Mouse (Mus musculus) kidney, postnatal 4 days (tissue): ENCODE measurements around the gene Itpka.
"Not testable (repeated sequence)": the region's sequence is repeated elsewhere in the genome, so short reads cannot be mapped to it uniquely, and the experiment has no call there.

Experiments used
- DNase-seq, 2 experiments: peaks; one replicate each; pipeline ENCODE4 v3.0.0; 2021; ENCODE audit warnings: mixed read lengths in 2 of 2

Gene Itpka

DNA sequence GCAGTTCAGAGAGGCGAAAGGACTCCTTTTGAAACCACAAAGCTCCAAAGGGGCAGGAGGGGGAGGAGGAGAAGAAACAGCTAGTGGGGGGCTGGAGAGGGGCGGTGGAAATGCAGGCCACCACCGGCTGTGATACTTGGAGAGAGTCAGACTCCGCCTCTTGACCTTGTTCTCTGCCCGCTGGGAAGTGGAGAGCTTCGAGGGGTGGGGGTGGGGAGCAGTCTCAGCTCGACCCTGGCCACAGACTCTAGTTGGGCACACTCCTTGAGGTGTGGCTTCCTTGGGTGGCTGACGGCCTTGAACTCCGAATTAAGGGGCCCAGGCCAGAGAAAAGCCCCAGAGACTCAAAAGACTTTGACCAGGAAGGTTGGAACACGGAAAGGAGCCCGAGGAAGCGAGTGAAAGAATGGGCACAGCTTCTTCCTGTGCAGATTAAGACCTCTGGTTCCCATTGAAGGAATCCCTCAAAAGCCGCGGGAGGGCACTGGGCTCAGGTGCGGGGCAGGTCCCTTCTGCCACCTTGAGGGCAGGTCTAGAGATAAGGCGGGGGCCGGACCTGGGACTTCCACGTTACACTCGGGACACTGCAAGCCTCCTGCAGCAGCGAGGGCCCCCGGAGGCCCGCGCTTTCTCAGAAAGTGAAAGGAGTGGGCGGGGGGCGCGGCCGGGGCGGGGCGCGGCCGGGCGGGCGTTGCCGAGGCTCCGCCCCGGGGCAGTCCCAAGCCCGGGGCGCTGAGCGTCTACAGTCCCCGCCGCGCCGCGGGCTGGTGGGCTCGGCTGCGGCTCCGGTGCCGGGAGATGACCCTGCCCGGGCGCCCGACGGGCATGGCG, at the start of gene Itpka:
Gene Itpka, plus strand, starts transcription at position 757 of the 831 bp plus-strand sequence.
- DNase-seq: peak; percentile 73 to 82

DNA sequence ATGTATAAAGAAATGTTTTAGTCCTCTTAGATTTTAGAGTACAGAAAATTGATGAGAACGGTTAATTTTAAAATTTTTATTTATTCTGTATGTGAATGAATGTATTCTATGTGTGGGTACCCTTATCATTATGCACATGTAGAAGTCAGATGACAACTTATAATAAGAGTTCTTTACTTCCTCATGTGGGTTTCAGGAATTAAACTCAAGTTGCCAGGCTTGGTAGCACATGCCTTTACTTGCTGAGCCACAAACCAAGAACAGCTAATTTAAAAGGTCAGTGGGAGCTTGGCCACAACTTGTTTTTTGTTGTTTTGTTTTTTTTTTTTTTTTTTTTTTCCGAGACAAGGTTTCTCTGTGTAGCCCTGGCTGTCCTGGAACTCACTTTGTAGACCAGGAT, 47.3 kb upstream of the Itpka start:
- DNase-seq: no peak

DNA sequence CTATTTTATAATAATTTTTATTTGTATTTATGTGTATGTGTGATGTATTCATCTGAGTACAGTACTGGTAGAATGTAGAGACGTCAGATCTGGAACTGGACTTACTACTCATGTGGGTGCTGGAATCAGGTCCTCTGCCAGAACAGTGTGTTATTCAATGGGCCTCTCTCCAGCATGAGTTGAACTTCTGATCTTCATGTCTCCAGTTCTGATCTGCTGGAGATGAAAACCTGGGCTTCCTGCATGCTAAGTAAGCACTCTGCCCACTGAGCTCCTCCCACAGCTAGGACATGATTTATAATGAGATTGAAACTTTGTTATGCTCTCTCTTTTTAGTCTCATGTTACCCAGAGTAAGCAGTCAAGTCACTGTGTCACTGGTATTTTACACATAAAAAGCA, 46.0 kb upstream of the Itpka start:
- no peak for DNase-seq

DNA sequence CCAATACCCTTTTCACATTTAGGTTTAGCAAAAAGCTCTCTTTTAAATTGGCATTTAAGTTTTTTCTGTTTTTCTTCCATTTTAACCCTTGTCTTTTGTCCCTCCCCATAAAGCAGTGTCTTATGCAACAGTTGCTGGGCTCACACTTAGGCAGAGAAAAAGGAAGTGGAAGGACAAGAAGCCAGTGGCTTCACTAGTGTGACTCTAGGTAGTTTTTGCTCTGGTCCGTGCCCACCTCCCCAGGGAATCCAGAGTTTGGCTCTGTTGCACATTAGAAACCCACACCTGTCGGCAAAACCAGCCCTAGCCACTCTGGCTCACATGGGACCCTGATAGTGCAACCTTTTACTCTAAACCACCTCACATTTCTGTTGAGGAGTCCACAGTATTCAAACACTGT, 43.7 kb upstream of the Itpka start:
- no peak for DNase-seq

DNA sequence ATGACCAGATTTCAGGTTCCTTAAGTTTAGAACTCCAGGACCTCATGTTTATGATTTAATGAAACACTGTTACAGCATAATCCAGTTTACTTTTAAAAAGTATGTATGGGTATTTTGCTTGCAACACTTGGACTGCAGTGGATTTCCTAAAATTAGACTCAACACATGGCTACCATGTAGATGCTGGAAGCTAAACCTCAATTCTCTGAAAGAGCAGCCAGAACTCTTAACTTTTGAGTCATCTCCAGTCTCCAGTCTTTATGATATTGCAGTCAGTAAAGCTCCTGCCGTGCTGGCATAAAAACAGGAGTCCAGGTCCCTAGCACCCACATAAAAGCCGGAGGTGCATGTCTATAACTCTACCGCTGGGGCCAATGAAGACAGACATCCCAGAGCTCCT, 42.2 kb upstream of the Itpka start:
- no peak for DNase-seq

DNA sequence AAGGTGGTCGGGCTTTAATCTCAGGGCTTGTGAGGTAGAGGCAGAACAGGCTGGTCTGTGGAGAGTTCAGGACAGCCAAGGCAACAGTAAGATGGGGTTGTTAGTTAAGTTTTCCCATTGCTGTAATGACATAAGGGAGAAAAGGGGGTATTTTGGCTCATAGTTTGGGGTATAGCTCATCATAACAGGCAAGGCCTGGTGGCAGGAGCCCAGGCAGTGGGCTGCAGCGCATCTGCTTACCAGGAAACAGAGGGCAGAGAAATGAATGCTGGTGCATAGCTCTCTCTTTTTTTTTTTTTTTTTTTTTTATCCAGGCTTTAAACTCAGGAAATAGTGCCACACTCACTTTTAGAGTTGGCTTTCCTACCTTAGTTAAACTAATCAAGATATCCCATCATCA, 39.0 kb upstream of the Itpka start:
- no peak for DNase-seq

DNA sequence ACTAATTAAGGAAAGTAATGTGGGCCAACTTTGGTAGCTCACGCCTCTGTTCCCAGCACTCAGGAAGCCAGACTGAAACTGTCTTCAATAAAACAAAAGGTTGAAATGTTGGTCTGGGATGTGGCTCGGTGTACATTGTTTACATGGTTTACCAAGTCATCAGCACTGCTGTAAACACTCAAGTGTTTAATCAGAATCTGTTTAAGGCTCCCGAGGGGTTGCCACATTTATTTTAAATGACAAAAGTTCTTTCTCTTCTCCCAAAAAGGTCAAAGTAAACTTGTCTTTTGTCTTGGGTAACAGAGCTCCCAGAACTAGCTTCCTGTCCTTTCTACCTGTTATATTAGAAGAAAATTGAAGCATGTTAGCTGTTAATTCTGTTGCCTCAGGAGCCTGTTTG, 34.5 kb upstream of the Itpka start:
- no peak for DNase-seq

DNA sequence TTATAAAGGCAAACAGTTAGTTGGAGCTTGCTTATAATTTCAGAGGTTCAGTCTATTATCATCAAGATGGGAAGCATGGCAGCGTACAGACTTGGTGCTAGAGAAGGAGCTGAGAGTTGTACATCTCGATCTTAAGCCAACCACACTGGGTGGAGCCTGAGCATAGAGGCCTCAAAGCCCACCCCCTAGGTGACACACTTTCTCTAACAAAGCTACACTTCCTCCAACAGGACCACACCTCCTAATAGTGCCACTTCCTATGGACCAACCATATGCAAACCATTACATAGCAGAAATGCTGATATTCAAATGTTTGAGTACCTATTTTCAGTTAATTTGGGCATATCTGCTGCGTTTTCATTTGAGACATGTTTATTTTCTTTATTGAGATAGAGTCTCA, 32.1 kb upstream of the Itpka start:
- no peak for DNase-seq

DNA sequence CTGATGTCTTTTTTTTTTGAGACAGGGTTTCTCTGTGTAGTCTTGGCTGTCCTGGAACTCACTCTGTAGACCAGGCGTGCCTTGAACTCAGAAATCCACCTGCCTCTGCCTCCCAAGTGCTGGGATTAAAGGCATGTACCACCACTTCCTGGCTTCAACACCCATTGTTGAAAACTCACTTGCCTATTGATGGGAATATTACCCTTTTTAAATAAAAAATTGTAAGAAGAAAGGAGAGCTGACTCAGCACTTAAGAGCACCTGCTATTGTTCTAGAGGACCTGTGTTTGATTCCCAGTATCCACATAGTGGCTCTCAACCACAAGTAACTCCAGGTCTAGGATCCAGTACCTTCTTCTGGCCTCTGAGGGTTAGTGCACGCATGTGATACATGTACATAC, 26.3 kb upstream of the Itpka start:
- not testable (repeated sequence) for DNase-seq

DNA sequence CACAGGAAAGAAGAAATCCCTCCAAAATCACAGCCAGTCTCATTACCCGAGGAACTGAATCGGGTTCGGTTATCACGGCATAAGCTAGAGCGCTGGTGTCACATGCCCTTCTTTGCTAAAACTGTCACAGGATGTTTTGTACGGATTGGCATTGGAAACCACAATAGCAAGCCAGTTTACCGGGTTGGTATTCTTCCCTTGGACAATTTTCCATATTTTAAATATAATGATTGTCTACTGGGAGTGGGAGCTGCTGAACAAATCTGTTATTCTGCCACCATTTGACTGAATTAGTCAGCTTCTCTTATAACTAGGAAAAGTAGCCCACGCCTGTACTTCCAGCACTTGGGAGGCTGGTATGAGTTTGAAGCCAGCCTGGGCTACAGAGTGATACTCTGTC, 21.1 kb upstream of the Itpka start:
- no peak for DNase-seq

DNA sequence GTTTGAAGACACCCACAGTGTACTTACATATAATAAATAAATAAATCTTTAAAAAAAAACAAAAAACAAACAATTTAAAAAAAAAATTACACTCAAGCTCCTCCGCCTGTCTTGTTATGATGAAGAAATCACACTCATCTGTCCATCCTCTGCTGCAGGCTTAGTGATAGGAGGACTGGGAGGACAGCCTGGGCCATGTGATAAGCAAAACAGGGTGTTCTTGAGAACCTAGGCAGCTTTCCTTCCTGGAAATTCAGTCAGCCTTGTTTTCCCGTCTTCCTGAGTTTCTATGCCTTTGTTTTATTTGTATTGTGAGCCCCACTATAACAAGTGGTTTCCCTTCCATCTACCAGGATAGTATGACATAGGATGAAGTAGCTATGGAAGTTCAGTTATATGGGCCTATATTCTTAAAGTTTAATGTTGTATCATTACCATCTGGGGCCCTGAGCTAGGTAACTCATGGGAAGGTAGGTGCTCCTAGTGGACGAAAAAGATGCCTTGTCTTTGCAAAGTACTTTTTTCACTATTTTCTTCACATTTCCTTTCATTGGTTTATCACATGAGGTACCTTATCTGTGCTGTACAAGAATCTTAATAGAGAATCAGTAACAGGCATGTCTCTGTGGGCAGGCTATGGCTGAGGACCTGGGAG, 14.2 kb upstream of the Itpka start:
- DNase-seq: no peak

DNA sequence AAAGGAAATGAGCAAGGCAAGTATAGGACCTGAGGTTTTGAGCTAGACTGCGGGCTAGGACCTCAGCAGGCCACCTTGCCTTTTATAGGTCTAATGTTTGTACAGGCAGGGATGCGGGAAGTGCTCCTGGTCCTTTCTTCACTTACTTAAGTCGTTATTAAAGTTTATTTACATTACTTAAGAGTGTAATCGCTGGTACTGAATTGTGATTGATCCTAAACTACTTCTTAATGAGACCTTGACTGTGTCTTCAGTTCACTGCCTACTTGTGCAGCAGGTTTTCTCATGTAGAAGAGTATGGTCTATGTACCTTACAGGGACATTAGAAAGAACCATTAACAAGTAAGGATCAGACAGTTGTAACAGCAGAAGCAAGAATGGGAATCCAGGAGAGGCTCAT, 11.4 kb upstream of the Itpka start:
- no peak for DNase-seq

DNA sequence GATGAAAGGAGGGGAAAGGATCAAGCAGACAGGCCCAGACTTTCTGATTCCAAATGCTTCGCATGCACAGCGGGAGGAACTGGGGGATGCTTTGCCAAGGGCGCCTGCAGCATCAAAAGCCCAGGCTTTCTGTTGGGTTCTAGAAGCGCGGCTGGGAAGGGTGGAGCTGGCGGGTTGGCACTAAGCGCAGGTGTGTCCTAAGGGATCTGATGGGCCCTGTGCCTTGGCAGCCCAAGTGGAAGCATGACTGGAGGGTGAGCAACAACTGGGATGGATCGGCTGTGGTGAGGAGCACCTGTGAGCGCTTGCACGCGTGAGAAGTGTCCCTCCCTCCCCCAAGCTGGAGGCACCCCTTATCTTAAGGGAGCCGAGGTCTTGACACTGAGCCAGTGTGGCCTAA, 5.0 kb upstream of the Itpka start:
- DNase-seq: no peak

DNA sequence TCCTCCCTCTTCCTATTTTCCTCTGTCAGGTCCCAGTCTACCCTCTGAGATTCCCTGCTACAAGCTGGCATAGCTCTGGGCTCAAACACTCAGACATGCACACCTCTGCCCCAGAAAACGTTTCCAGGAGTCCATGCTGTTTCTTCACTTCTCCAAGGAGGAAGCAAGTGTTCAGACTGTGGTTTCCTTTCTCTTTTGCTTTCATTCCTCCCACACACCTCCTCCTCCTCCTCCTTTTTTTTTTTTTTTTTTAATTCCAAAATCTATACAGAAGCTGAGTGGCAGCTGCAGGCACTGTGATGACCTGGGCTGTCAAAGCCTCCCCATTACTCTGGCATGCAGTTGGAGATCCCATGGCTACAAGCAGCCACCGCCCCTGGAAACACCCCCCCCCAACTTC, 1.6 kb upstream of the Itpka start:
- no peak for DNase-seq

DNA sequence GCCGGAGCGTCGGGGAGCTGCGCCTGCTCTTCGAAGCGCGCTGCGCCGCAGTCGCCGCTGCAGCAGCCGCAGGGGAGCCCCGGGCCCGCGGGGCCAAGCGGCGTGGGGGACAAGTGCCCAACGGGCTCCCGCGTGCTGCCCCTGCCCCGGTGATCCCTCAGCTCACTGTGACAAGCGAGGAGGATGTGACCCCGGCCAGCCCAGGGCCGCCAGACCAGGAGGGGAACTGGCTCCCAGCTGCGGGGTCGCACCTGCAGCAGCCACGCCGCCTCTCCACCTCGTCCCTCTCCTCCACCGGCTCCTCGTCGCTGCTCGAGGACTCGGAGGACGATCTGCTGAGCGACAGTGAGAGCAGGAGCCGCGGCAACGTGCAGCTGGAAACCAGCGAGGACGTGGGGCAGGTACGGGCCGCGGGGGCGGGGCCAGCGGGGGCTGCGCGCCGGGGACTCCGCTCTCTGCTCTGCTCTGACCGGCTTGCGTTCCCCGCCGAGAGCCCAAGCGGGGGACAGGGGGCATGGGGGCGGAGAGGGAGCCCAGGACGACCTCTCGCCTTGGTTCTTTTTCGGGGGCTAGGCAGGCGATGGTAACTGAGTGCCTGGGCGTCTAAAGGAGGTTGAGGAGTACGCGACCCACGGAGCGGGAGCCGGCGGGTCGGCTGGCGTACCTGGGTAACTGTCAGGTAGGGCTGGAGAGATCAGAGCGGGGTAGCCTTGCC, 481 bp downstream of the Itpka start:
- peak; percentile 52 to 66 for DNase-seq

DNA sequence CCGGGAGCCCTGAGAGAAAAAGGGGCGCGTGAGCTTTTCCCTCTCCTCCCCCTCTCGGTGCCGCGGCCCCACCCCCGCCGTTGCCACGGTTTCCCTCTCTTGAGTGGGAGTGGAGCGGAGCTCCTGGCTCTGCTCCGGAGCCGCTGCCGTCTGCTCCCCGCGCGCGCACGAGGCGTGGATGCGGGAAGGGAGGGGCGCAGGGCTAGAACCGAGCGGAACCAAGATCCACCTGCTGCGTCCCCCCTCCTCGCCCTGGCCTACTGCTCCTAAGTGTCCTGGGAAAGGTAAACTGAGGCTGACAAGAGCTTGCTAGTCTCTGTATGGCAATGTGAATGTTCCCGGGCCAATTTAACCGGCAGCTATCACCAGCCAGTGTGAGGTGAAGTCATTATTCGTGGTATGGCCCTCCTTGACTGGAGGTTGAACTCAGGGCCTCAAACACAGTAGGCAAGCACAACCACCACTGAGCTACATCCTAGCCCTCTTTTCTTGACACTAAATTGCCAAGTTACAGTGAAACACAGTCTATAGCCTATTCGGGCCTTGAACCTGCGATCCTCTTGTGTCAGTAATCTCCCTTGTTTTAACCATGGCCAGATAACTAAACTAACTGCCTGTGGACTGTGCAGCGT, 1.2 kb downstream of the Itpka start:
- DNase-seq: peak in 1 of 2 experiments; percentile 25

DNA sequence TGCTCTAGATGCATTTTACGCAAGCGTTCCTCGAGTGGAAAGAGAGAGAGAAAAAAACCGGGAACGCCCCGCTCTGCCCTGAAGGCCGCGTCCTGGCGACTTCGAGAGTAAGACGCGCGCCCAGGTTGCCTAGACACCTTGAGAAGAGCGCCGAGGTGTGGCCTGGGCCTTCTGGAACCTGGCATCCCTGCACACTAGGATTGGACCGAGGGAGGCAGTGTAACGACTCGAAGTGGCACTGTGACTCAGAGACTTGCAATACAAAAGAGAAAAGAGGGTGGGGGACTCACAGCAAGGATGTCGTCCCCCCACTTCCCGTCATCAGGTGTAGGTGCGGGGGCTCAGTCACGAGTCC, 1.6 kb downstream of the Itpka start:
- DNase-seq: no peak

DNA sequence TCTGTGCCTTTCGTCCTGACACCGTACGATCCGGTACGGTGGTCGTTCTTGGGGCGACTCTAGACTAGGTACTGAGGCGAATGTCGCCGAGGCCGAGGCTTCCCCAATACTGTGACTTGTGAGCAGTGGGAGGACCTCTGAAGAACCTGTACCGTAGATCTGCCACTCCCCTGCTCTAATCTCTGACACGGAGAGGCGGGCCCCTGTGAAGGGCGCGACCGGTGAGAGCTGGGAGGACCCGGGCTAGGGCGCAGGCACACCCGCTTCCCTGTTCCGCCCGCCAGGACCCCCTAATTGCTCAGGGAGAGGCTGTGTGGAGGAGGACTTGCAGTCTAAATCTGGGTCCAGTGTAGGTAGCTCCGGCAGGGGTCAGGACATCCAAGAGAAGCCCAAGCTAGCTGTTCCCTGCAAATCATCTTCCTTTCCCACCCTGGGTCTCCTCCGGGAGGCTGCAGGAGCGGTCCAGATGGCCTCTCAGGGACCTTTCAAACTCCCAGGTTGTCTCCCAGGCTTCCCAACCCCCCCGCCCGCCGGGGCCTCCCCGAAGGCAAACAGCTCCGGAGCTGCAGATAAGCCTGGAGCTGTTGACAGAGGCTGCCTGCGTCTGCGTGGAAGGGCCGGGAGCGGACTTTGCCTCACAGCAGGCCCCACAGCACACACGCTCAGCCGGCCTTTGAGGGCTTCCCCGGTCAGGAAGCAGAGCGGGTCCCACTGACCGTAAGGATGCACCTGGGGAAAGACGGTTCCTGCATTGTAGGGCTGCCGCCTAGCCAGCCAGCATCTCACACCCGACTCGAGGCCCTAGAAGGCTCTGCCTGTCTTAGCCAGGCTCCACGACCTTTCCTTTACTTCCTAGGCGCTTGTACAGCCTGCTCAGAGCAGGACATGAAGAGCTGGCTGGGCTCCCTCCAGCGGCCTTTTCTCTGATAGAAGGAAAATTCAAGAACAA, 2.3 kb downstream of the Itpka start:
- DNase-seq: peak; percentile 47 to 59

DNA sequence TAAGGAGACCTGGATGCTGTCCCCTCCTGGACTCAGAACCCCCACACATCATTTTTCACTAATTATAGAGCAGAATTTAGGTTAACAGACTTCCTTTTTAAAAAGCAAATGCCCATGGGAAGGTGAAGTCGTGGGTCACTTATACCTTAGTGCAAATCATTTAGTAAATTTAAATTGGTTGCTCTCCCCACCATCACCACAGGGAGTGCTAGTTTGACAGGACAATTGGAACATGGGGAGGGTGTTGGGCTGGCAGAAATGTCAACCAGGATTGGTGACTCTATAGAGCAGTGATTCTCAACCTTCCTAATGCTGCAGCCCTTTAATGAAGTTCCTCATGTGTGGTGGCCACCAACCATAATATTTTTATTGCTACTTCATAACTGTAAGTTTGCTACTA, 3.1 kb downstream of the Itpka start:
- DNase-seq: peak in 1 of 2 experiments; percentile 41

DNA sequence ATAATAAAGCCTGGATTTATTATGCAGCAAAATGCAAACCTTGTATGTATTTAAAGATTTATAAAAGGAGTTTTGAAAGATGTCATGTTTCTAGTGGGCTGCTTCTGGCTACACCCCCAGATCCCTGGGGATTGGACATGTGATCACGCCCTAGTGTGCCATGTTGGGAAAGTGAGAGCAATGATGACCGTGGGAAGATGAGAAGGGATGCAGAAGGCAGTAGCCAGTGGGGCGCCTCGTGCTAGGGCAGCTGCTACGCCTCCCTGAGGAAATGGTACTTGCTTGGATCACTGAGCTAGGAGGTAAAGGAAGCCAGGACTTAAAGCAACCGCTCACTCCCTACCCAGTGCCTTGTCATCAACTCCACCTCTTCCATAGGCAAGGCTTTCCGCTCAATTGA, 5.4 kb downstream of the Itpka start:
- no peak for DNase-seq

DNA sequence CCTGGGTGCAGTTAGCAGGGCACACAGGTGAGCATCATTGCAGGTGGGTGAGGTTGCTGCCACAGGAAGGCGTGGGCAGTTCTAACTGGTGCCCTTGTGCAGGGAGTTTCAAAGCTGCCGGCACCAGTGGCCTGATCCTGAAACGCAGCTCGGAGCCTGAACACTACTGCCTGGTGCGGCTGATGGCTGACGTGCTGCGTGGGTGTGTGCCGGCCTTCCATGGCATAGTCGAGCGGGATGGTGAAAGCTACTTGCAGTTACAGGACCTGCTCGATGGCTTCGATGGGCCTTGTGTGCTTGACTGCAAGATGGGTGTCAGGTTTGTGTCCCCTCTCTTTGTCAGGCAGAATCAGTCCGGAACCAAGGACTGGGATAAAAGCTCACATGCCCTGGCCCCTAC, 7.1 kb downstream of the Itpka start:
- no peak for DNase-seq

DNA sequence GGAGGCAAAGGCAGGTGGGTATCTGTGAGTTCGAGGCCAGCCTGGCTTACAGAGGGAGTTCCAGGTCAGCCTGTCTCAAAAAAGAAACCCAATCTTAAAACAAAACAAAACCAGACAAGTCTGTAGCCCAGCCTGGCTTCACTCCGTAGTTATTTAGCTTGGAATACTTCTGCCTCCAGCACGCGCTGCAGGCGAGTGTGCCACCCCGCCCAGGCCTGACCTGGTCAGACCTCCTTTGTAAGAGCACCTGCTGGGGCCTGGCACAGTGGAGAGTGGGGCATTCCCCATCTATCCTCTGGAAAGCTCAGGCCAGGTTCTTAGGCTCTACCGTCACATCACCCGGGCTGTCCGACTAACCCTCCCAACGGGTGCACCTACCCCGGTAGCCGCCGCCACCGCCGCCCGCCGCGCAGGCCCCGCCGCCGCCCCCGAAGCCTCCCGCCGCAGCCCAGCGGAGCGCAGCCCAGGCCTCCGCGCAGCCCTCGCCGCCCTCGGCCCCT, 15.5 kb downstream of the Itpka start:
- peak; percentile 48 to 55 for DNase-seq
